Mouse (Mus musculus) heart, adult 2 months (tissue): ENCODE results near the gene Tle2.

Experiments used
- CTCF ChIP-seq: fragments of 200-600 bp; IDR thresholded peaks from 2 replicates; pipeline ENCODE4 v1.8.1; 2022; ENCODE audit warnings: antibody characterized with exemption, mild to moderate bottlenecking, moderate library complexity
- POLR2A ChIP-seq: fragments of 200-500 bp; IDR thresholded peaks from 2 replicates; pipeline ENCODE4 v1.6.1; 2011; ENCODE audit warnings: mild to moderate bottlenecking, low read depth, low read length, control low read depth; ENCODE audit not compliant: insufficient read depth

DNA sequence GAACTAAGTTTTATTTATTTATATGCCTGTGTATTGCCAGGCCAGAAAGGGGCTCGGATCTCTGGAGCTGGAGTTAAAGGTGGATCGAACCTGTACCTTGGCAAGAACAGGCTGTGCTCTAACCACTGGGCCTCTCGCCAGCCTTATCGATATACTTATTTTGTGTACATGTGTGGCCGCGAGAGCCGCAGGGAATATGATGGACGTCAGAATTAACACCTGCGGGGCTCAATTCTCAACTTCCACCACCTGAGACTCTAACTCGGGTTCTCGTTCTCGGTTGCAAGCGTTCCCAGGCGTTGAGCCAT lies 31.3 kb downstream of the Tle2 start:
- TF ChIP-seq POLR2A (no peak), CTCF (no peak)
